Mouse (Mus musculus): Measurements from ENCODE around the gene Fam193b. TPM values are rescaled to one million over a fixed set of nuclear protein-coding genes. Genes with fewer than 3 reads are reported as not detected.
"Not testable (repeated sequence)": the region's sequence is repeated elsewhere in the genome, so short reads cannot be mapped to it uniquely, and the experiment has no call there.

Fam193b gene
- polyA plus RNA-seq, 2 experiments, result 4.0 to 20.9 TPM

GRCm38 (mm10) chr13:55592512-55593253, 21.8 kb upstream of the Fam193b start:
- H3K27me3 ChIP-seq (ENCODE audit: control insufficient read depth, insufficient read depth, low read length), result no peaks in the 10 kb centered on the region; the same call in 1 of the 2 replicates
- no peaks in the 10 kb centered on the region for H3K9me3 ChIP-seq (ENCODE audit: control insufficient read depth, low read length)
- H3K36me3 ChIP-seq (replicated peaks; ENCODE audit: control insufficient read depth, insufficient read depth, low read depth), result peaks cover 15% of the 10 kb centered on the region
- TF ChIP-seq EP300 (IDR thresholded peaks at IDR 0.05; ENCODE audit: low read depth) (no peak), CTCF (IDR thresholded peaks at IDR 0.05; ENCODE audit: low read depth) (peak; percentile 21; the same call in 1 of the 2 replicates)
- 3% methylated on average over 29 of the region's 29 CpGs for WGBS (ENCODE audit: insufficient replicate concordance)
- ATAC-seq (ENCODE audit: insufficient read depth), result peak; percentile 96
- peaks cover 8 to 9% of the 10 kb centered on the region in 2 experiments; a peak in 3 of 4 replicates for H3K4me1 ChIP-seq (replicated peaks; ENCODE audit: control insufficient read depth in 2 of 2, insufficient read depth in 2 of 2, low read length in 1 of 2)
- no peak overlapping the region; the same call in 1 of the 2 replicates for H3K27ac ChIP-seq
- H3K4me3 ChIP-seq (ENCODE audit: insufficient read depth in 1 of 2, low read depth in 2 of 2, low read length in 2 of 2), result peak overlapping the region; percentile 89 to 95
- DNase-seq (ENCODE audit: low read depth in 3 of 3, low spot score in 3 of 3), result peak; percentile 89 to 90 (median 90)
- peak overlapping the region; percentile 60 for H3K4me2 ChIP-seq (ENCODE audit: low read depth)
- peak overlapping the region; percentile 95 for H3K9ac ChIP-seq (replicated peaks)

- TF ChIP-seq EP300 (IDR thresholded peaks at IDR 0.05; ENCODE audit: low read depth) (no peak), CTCF (IDR thresholded peaks at IDR 0.05; ENCODE audit: low read depth) (no peak)
- H3K27ac ChIP-seq, result no peak overlapping the region
- peak overlapping the region; percentile 60; the same call in 1 of the 2 replicates for H3K4me2 ChIP-seq (ENCODE audit: low read depth)
- no peaks in the 10 kb centered on the region for H3K9me3 ChIP-seq (ENCODE audit: control insufficient read depth, low read length)
- H3K27me3 ChIP-seq (ENCODE audit: control insufficient read depth, insufficient read depth, low read length), result no peaks in the 10 kb centered on the region; the same call in 1 of the 2 replicates
- no peak overlapping the region for H3K4me3 ChIP-seq (ENCODE audit: insufficient read depth in 1 of 2, low read depth in 2 of 2, low read length in 2 of 2)
- H3K9ac ChIP-seq (replicated peaks), result no peak overlapping the region
- DNase-seq (ENCODE audit: low read depth in 3 of 3, low spot score in 3 of 3), result no peak
- no peak for ATAC-seq (ENCODE audit: insufficient read depth)
- H3K36me3 ChIP-seq (replicated peaks; ENCODE audit: control insufficient read depth, insufficient read depth, low read depth), result peaks cover 11% of the 10 kb centered on the region
- WGBS (ENCODE audit: insufficient replicate concordance), result 62% methylated on average over 4 of the region's 4 CpGs
- H3K4me1 ChIP-seq (replicated peaks; ENCODE audit: control insufficient read depth in 2 of 2, insufficient read depth in 2 of 2, low read length in 1 of 2), result peaks cover 8 to 9% of the 10 kb centered on the region in 2 experiments; a peak in 3 of 4 replicates
Measured at GRCm38 (mm10) chr13:55591961-55592490, 21.1 kb upstream of the Fam193b start.

GRCm38 (mm10) chr13:55578086-55578485, 7.2 kb upstream of the Fam193b start:
- DNase-seq (ENCODE audit: low read depth in 3 of 3, low spot score in 3 of 3), result no peak
- no peak overlapping the region for H3K4me3 ChIP-seq (ENCODE audit: insufficient read depth in 1 of 2, low read depth in 2 of 2, low read length in 2 of 2)
- no peak overlapping the region for H3K27ac ChIP-seq
- H3K4me2 ChIP-seq (ENCODE audit: low read depth), result no peak overlapping the region
- 58% methylated on average over 4 of the region's 4 CpGs for WGBS (ENCODE audit: insufficient replicate concordance)
- H3K9ac ChIP-seq (replicated peaks), result no peak overlapping the region
- H3K9me3 ChIP-seq (ENCODE audit: control insufficient read depth, low read length), result no peaks in the 10 kb centered on the region
- TF ChIP-seq CTCF (IDR thresholded peaks at IDR 0.05; ENCODE audit: low read depth) (no peak), EP300 (IDR thresholded peaks at IDR 0.05; ENCODE audit: low read depth) (no peak)
- no peaks in the 10 kb centered on the region for H3K27me3 ChIP-seq (ENCODE audit: control insufficient read depth, insufficient read depth, low read length)
- H3K4me1 ChIP-seq (replicated peaks; ENCODE audit: control insufficient read depth in 2 of 2, insufficient read depth in 2 of 2, low read length in 1 of 2), result no peaks in the 10 kb centered on the region
- no peak for ATAC-seq (ENCODE audit: insufficient read depth)
- no peaks in the 10 kb centered on the region for H3K36me3 ChIP-seq (replicated peaks; ENCODE audit: control insufficient read depth, insufficient read depth, low read depth)

- not testable (repeated sequence) for H3K27ac ChIP-seq; DNase-seq (ENCODE audit: low read depth in 3 of 3, low spot score in 3 of 3); H3K4me1 ChIP-seq (replicated peaks; ENCODE audit: control insufficient read depth in 2 of 2, insufficient read depth in 2 of 2, low read length in 1 of 2); H3K36me3 ChIP-seq (replicated peaks; ENCODE audit: control insufficient read depth, insufficient read depth, low read depth); H3K4me2 ChIP-seq (ENCODE audit: low read depth); H3K9ac ChIP-seq (replicated peaks); H3K27me3 ChIP-seq (ENCODE audit: control insufficient read depth, insufficient read depth, low read length); H3K9me3 ChIP-seq (ENCODE audit: control insufficient read depth, low read length); H3K4me3 ChIP-seq (ENCODE audit: insufficient read depth in 1 of 2, low read depth in 2 of 2, low read length in 2 of 2); ATAC-seq (ENCODE audit: insufficient read depth)
- 56% methylated on average over 7 of the region's 7 CpGs for WGBS (ENCODE audit: insufficient replicate concordance)
Measured at GRCm38 (mm10) chr13:55576872-55577271, 6.0 kb upstream of the Fam193b start.

GRCm38 (mm10) chr13:55575932-55576331, 5.0 kb upstream of the Fam193b start:
- H3K4me1 ChIP-seq (replicated peaks; ENCODE audit: control insufficient read depth in 2 of 2, insufficient read depth in 2 of 2, low read length in 1 of 2), result peaks cover 5 to 9% of the 10 kb centered on the region in 2 experiments
- no peaks in the 10 kb centered on the region for H3K36me3 ChIP-seq (replicated peaks; ENCODE audit: control insufficient read depth, insufficient read depth, low read depth)
- no peak overlapping the region for H3K4me3 ChIP-seq (ENCODE audit: insufficient read depth in 1 of 2, low read depth in 2 of 2, low read length in 2 of 2)
- H3K9me3 ChIP-seq (ENCODE audit: control insufficient read depth, low read length), result no peaks in the 10 kb centered on the region
- DNase-seq (ENCODE audit: low read depth in 3 of 3, low spot score in 3 of 3) (no peak), ATAC-seq (ENCODE audit: insufficient read depth) (no peak)
- no peak overlapping the region for H3K27ac ChIP-seq
- no peak for TF ChIP-seq CTCF (IDR thresholded peaks at IDR 0.05; ENCODE audit: low read depth)
- TF ChIP-seq EP300 (IDR thresholded peaks at IDR 0.05; ENCODE audit: low read depth), result no peak
- WGBS (ENCODE audit: insufficient replicate concordance), result 40% methylated on average over 5 of the region's 5 CpGs
- H3K27me3 ChIP-seq (ENCODE audit: control insufficient read depth, insufficient read depth, low read length), result no peaks in the 10 kb centered on the region
- no peak overlapping the region for H3K4me2 ChIP-seq (ENCODE audit: low read depth)
- no peak overlapping the region for H3K9ac ChIP-seq (replicated peaks)
